Mouse (Mus musculus) CD4-positive helper T cell, adult 2 months (primary cell): ENCODE data around the gene Wbp4.

ENCODE experiments used
- DNase-seq: peaks from one replicate; pipeline ENCODE4 v3.0.0-alpha.2; 2012; ENCODE audit warnings: low read depth, missing footprints, low spot score

Wbp4 gene

GRCm38 (mm10) chr14:79481339-79482151, at the start of gene Wbp4:
Gene Wbp4, minus strand, starts transcription at chr14:79481520.
- peak; percentile 92 for DNase-seq

- no peak for DNase-seq
Measured at GRCm38 (mm10) chr14:79530761-79531160, 49.4 kb upstream of the Wbp4 start.

- DNase-seq, result peak; percentile 86
Measured at GRCm38 (mm10) chr14:79529581-79530554, 48.5 kb upstream of the Wbp4 start.

GRCm38 (mm10) chr14:79527704-79528103, 46.4 kb upstream of the Wbp4 start:
- no peak for DNase-seq

- peak; percentile 78 for DNase-seq
Measured at GRCm38 (mm10) chr14:79526106-79526505, 44.8 kb upstream of the Wbp4 start.

- DNase-seq, result peak; percentile 38
Measured at GRCm38 (mm10) chr14:79522387-79522786, 41.1 kb upstream of the Wbp4 start.

GRCm38 (mm10) chr14:79521471-79522117, 40.3 kb upstream of the Wbp4 start:
- peak; percentile 75 for DNase-seq

GRCm38 (mm10) chr14:79521056-79521455, 39.7 kb upstream of the Wbp4 start:
- peak; percentile 52 for DNase-seq

- no peak for DNase-seq
Measured at GRCm38 (mm10) chr14:79520612-79521011, 39.3 kb upstream of the Wbp4 start.

- peak; percentile 55 for DNase-seq
Measured at GRCm38 (mm10) chr14:79519663-79519975, 38.3 kb upstream of the Wbp4 start.

- DNase-seq, result peak; percentile 50
Measured at GRCm38 (mm10) chr14:79518761-79519662, 37.7 kb upstream of the Wbp4 start.

GRCm38 (mm10) chr14:79518123-79518522, 36.8 kb upstream of the Wbp4 start:
- no peak for DNase-seq

- no peak for DNase-seq
Measured at GRCm38 (mm10) chr14:79517185-79517740, 35.9 kb upstream of the Wbp4 start.

- peak; percentile 43 for DNase-seq
Measured at GRCm38 (mm10) chr14:79516751-79517150, 35.4 kb upstream of the Wbp4 start.

GRCm38 (mm10) chr14:79516243-79516610, 34.9 kb upstream of the Wbp4 start:
- DNase-seq, result no peak

GRCm38 (mm10) chr14:79515511-79516242, 34.4 kb upstream of the Wbp4 start:
- DNase-seq, result peak; percentile 87

- no peak for DNase-seq
Measured at GRCm38 (mm10) chr14:79515100-79515499, 33.8 kb upstream of the Wbp4 start.

GRCm38 (mm10) chr14:79513951-79514350, 32.6 kb upstream of the Wbp4 start:
- DNase-seq, result no peak

- DNase-seq, result no peak
Measured at GRCm38 (mm10) chr14:79511521-79511920, 30.2 kb upstream of the Wbp4 start.
